Mouse (Mus musculus): ENCODE measurements around the gene Megf9. TPM values are rescaled to one million over a fixed set of nuclear protein-coding genes. Genes with fewer than 3 reads are reported as not detected.
A peak's percentile ranks its signal among the peaks of the same experiment; 100 is the strongest.

Gene Megf9
- 31.9 and 33.5 TPM in 2 replicates for polyA plus RNA-seq (2012; rRNA removed)

DNA sequence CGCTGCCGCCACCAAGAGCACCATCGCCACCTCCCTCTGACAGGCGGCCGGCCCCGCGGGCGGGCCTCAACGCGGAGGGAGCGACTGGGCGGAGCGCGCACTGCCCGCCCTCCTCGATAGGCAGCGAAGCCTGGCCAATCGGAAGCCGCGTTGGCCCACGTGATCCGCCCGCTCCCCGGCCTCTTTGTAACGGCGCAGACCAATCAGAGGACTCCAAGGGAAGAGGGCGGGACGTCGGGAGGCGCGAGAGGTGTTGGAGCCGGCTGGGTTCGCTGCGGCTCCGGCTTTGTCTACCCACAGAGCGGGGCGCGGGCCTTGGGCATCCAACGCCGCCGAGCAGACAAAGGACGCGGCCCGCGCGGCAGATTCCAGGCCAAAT lies at the start of gene Megf9:
TSS of gene Megf9 (minus strand) at position 105 of the 379 bp plus-strand sequence.
- peaks cover 4% of the 10 kb centered on the region for H3K4me1 ChIP-seq (ENCODE audit: control insufficient read depth, insufficient read depth, low read length)
- peak within 1 kb of the TSS; percentile 88 for H3K27ac ChIP-seq (ENCODE audit: insufficient read depth, low read length)
- no peaks in the 10 kb centered on the region for H3K27me3 ChIP-seq (ENCODE audit: control insufficient read depth, insufficient read depth, low read length)
- H3K4me3 ChIP-seq (replicated peaks; ENCODE audit: insufficient read depth, low read depth, low read length), result peak within 1 kb of the TSS; percentile 71
- TF ChIP-seq POLR2A (IDR thresholded peaks at IDR 0.05; ENCODE audit: borderline replicate concordance, insufficient read depth, low read length), result peak; percentile 84
- no peak for TF ChIP-seq CTCF (IDR thresholded peaks at IDR 0.05; ENCODE audit: borderline replicate concordance, insufficient read depth, low read depth, low read length)
- peak; percentile 98 to 99 for DNase-seq
- under 1% methylated on average over 46 of the region's 46 CpGs for WGBS

DNA sequence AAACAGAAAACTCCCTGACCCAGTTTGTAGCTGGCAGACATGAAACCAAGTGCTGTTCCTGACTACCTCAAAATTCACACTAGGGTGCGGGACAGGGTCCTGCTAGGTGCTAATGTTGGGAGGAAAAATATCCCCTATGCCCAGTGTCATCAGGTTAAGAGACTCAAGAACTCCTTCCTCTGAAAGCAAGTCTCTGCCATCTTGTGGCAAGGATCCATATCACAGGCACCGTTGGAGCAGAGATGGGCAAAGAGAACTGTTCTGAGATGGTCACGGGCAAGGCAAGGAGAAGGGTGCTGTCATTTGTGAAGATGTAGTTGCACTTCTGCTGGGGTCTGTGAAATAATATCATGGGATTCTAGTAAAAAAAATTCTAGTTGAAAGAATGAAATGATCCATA lies 44.9 kb upstream of the Megf9 start:
- peak; percentile 42 to 43 for DNase-seq
- H3K4me1 ChIP-seq (ENCODE audit: control insufficient read depth, insufficient read depth, low read length), result no peaks in the 10 kb centered on the region
- H3K4me3 ChIP-seq (replicated peaks; ENCODE audit: insufficient read depth, low read depth, low read length), result no peak overlapping the region
- H3K27me3 ChIP-seq (ENCODE audit: control insufficient read depth, insufficient read depth, low read length), result no peaks in the 10 kb centered on the region
- no peak overlapping the region for H3K27ac ChIP-seq (ENCODE audit: insufficient read depth, low read length)
- WGBS, result 40% methylated on average over 3 of the region's 3 CpGs
- TF ChIP-seq CTCF (IDR thresholded peaks at IDR 0.05; ENCODE audit: borderline replicate concordance, insufficient read depth, low read depth, low read length), result peak; percentile 59; the same call in 1 of the 2 replicates
- no peak for TF ChIP-seq POLR2A (IDR thresholded peaks at IDR 0.05; ENCODE audit: borderline replicate concordance, insufficient read depth, low read length)

DNA sequence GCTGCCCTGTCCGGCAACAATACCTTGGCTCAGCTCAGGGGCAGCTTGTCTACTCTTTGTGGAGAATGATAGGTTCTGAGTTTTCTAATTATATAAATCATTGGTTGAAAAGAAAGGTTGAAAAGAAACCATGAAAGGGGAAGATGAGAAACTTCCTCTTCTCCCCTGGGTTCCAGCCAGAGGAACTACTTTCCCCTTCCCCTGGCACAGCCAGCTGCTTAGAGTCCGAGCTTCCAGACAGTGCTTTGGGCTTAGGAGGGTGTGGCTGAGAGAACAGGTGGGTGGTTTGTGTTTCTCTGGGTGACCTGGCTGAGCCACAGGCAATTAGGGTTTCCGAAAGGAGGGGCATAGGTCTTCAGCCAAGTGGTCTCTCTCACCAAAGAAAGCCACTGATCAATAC lies 43.5 kb upstream of the Megf9 start:
- Histone ChIP-seq H3K4me1 (ENCODE audit: control insufficient read depth, insufficient read depth, low read length) (no peaks in the 10 kb centered on the region), H3K27me3 (ENCODE audit: control insufficient read depth, insufficient read depth, low read length) (no peaks in the 10 kb centered on the region), H3K27ac (ENCODE audit: insufficient read depth, low read length) (no peak overlapping the region), H3K4me3 (replicated peaks; ENCODE audit: insufficient read depth, low read depth, low read length) (no peak overlapping the region)
- 66% methylated on average over 3 of the region's 3 CpGs for WGBS
- TF ChIP-seq CTCF (IDR thresholded peaks at IDR 0.05; ENCODE audit: borderline replicate concordance, insufficient read depth, low read depth, low read length) (no peak), POLR2A (IDR thresholded peaks at IDR 0.05; ENCODE audit: borderline replicate concordance, insufficient read depth, low read length) (no peak)
- DNase-seq, result no peak

DNA sequence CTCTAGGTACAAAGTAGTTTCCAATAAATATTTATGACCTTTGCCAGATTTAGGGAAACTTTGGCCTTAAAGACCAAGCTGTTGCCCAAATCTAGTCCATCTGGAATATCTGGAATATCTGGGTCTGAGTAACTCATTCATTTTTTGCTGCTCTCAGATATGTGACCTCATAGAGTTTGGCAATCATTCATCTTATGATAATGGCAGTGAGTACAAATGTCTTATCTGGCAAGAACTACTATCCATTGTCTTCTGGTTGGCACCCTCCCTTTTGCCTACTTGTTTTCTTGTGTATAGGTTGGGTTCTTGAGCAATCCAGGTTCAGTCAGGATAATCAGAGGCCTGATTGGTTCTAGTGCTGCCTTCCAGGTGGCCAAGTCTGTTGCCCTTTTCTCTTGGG lies 41.3 kb upstream of the Megf9 start:
- Histone ChIP-seq H3K4me3 (replicated peaks; ENCODE audit: insufficient read depth, low read depth, low read length) (no peak overlapping the region), H3K27me3 (ENCODE audit: control insufficient read depth, insufficient read depth, low read length) (no peaks in the 10 kb centered on the region), H3K4me1 (ENCODE audit: control insufficient read depth, insufficient read depth, low read length) (no peaks in the 10 kb centered on the region), H3K27ac (ENCODE audit: insufficient read depth, low read length) (no peak overlapping the region)
- TF ChIP-seq CTCF (IDR thresholded peaks at IDR 0.05; ENCODE audit: borderline replicate concordance, insufficient read depth, low read depth, low read length), result no peak
- no peak for TF ChIP-seq POLR2A (IDR thresholded peaks at IDR 0.05; ENCODE audit: borderline replicate concordance, insufficient read depth, low read length)
- DNase-seq, result no peak

DNA sequence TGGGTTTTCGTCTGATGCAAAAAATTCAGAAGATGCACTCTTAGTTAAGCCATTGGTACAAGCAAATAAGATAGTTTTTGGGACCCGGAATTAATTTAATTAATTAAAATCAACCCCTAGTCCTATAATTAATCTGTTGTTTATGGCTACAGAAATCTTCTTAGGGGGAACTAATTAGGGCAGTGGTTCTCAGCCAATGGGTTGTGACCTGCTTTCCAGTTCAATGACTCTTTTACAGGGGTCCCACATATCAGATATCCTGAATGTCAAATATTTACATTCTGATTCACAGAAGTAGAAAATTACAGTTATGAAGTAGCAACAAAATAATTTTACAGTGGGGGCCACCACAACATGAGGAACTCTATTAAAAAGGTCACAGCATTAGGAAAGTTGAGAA lies 39.1 kb upstream of the Megf9 start:
- Histone ChIP-seq H3K4me1 (ENCODE audit: control insufficient read depth, insufficient read depth, low read length) (no peaks in the 10 kb centered on the region), H3K27me3 (ENCODE audit: control insufficient read depth, insufficient read depth, low read length) (no peaks in the 10 kb centered on the region), H3K4me3 (replicated peaks; ENCODE audit: insufficient read depth, low read depth, low read length) (no peak overlapping the region), H3K27ac (ENCODE audit: insufficient read depth, low read length) (no peak overlapping the region)
- no peak for TF ChIP-seq CTCF (IDR thresholded peaks at IDR 0.05; ENCODE audit: borderline replicate concordance, insufficient read depth, low read depth, low read length)
- no peak for TF ChIP-seq POLR2A (IDR thresholded peaks at IDR 0.05; ENCODE audit: borderline replicate concordance, insufficient read depth, low read length)
- 87% methylated on average over 2 of the region's 2 CpGs for WGBS
- no peak for DNase-seq

GRCm38 (mm10) chr4:70553888-70554287 lies 19.1 kb upstream of the Megf9 start:
- 69% methylated on average over 2 of the region's 2 CpGs for WGBS
- no peak for DNase-seq

GRCm38 (mm10) chr4:70553230-70553797 lies 18.5 kb upstream of the Megf9 start:
- Histone ChIP-seq H3K27ac (ENCODE audit: insufficient read depth, low read length) (no peak overlapping the region), H3K27me3 (ENCODE audit: control insufficient read depth, insufficient read depth, low read length) (no peaks in the 10 kb centered on the region), H3K4me1 (ENCODE audit: control insufficient read depth, insufficient read depth, low read length) (no peaks in the 10 kb centered on the region), H3K4me3 (replicated peaks; ENCODE audit: insufficient read depth, low read depth, low read length) (no peak overlapping the region)
- 90% methylated on average over 5 of the region's 5 CpGs for WGBS
- DNase-seq, result no peak
- TF ChIP-seq CTCF (IDR thresholded peaks at IDR 0.05; ENCODE audit: borderline replicate concordance, insufficient read depth, low read depth, low read length), result no peak
- TF ChIP-seq POLR2A (IDR thresholded peaks at IDR 0.05; ENCODE audit: borderline replicate concordance, insufficient read depth, low read length), result no peak

More at GRCm38 (mm10) chr4:70553888-70554287, 19.1 kb upstream of the Megf9 start:
- no peak overlapping the region for H3K4me3 ChIP-seq (replicated peaks; ENCODE audit: insufficient read depth, low read depth, low read length)
- no peak overlapping the region for H3K27ac ChIP-seq (ENCODE audit: insufficient read depth, low read length)
- TF ChIP-seq CTCF (IDR thresholded peaks at IDR 0.05; ENCODE audit: borderline replicate concordance, insufficient read depth, low read depth, low read length) (no peak), POLR2A (IDR thresholded peaks at IDR 0.05; ENCODE audit: borderline replicate concordance, insufficient read depth, low read length) (no peak)
- no peaks in the 10 kb centered on the region for H3K27me3 ChIP-seq (ENCODE audit: control insufficient read depth, insufficient read depth, low read length)
- H3K4me1 ChIP-seq (ENCODE audit: control insufficient read depth, insufficient read depth, low read length), result no peaks in the 10 kb centered on the region

GRCm38 (mm10) chr4:70552120-70552519 lies 17.3 kb upstream of the Megf9 start:
- no peak for DNase-seq
- 71% methylated on average over 4 of the region's 4 CpGs for WGBS
- Histone ChIP-seq H3K4me3 (replicated peaks; ENCODE audit: insufficient read depth, low read depth, low read length) (no peak overlapping the region), H3K27ac (ENCODE audit: insufficient read depth, low read length) (no peak overlapping the region), H3K27me3 (ENCODE audit: control insufficient read depth, insufficient read depth, low read length) (no peaks in the 10 kb centered on the region), H3K4me1 (ENCODE audit: control insufficient read depth, insufficient read depth, low read length) (no peaks in the 10 kb centered on the region)
- no peak for TF ChIP-seq POLR2A (IDR thresholded peaks at IDR 0.05; ENCODE audit: borderline replicate concordance, insufficient read depth, low read length)
- TF ChIP-seq CTCF (IDR thresholded peaks at IDR 0.05; ENCODE audit: borderline replicate concordance, insufficient read depth, low read depth, low read length), result no peak
